Mouse (Mus musculus): ENCODE data around the gene Srbd1. TPM values are rescaled to one million over a fixed set of nuclear protein-coding genes. Genes with fewer than 3 reads are reported as not detected.

The Srbd1 gene
- 0.40 and 0.85 TPM in 2 replicates for polyA plus RNA-seq (2012; rRNA removed; ENCODE audit: low replicate concordance)

GRCm38 (mm10) chr17:86145079-86145951 is at the start of gene Srbd1:
TSS of gene Srbd1 (minus strand) at chr17:86145175.

GRCm38 (mm10) chr17:86167320-86168230 is 22.6 kb upstream of the Srbd1 start, which contains the start of gene Prkce:
TSS of gene Prkce (plus strand) at chr17:86167785.

Other genes starting within 250 kb of the Srbd1 start
- gene Prkce, start 22.6 kb upstream of the Srbd1 start, polyA plus RNA-seq (2012; rRNA removed; ENCODE audit: low replicate concordance) = 1.5 and 1.7 TPM in 2 replicates